Mouse (Mus musculus) cerebellum, adult 8-10 months (tissue): ENCODE data around the gene Cacfd1.

Source experiments
- DNase-seq: peaks from one replicate; pipeline ENCODE4 v3.0.0; 2022

Cacfd1 gene

DNA sequence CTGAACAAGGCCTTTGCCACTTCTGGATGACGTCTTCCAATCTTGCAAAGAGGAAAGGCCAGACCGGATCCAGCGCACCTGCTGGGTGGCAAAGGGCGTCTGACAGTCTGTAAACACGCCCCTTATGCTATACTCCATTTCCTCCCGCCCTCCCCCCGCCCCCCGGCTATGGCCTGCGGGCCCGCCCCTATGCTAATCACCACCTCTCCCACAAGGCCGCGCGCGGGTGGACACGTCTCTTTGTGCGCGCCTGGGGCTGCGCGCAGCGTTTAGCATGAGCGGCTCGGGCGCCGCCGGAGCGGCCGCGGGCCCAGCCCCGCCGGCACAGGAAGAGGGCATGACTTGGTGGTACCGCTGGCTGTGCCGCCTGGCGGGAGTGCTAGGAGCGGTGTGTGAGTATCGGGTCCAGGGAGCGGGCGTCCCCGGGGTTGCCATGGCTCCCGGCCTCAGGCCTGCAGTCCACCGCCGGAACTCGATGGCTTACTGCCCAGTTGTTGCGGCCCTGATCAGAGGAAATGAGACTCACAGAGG lies at the start of gene Cacfd1:
Cacfd1 (plus strand) TSS at position 213 of the 531 bp plus-strand sequence.
- DNase-seq: peak; percentile 84

DNA sequence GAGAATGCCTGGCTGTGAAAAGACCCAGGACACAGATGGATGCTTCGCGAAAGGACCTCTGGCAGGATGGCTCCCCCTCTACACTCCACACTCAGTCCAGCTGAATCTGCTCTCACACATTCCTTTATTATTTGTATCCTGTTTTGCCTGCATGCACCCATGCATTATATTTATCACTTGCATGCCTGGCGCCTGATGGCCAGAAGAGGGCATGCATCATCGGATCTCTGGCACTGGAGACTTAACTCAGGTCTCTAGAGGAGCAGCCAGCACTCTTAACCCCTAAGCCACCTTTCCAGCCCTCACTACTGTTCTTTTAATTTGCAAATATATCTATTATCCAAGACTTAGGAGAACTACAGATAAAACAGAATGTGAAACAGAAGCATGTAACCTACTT lies 49.0 kb upstream of the Cacfd1 start:
- DNase-seq: no peak

DNA sequence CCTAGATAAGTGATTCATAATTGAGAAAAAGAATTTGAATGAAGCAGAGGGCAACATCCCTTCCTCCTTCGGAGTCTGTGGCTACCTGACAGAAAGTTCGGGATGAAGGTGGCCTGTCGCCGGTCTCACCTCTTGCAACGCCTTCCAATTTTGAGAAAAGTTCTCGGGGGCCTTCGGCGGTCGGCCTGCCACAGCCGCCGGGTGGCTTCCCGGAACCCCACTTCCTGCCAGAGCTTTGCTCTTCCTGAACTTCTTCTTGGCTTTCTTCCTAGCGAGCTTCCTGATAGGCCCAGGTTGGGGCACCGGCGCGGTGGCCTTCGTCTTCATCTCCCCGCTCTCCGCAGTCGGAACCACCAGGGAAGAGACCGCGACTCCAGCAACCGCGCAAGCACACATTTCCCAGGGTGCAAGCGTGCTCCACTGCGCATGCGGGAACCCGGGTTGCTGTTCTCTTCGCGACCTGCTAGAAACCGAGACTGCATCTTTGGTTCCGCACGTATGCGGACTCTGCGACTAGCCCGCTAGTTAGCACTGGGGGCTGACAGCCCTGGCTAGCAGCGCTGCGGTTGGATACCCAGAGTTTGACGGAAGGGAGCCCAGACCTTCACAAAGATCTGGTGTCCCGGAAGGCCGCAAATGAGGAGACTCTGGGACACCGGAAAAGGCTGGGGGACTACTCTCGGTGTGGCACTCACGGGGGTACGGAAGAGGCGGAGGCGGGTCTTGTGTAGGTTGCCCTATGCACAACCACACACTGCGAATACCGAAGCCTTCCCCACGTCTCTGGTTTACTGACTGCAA lies 45.6 kb upstream of the Cacfd1 start, which contains the start of gene Rexo4:
Rexo4 (minus strand) TSS at position 464 of the 801 bp plus-strand sequence.
- peak; percentile 96 for DNase-seq

DNA sequence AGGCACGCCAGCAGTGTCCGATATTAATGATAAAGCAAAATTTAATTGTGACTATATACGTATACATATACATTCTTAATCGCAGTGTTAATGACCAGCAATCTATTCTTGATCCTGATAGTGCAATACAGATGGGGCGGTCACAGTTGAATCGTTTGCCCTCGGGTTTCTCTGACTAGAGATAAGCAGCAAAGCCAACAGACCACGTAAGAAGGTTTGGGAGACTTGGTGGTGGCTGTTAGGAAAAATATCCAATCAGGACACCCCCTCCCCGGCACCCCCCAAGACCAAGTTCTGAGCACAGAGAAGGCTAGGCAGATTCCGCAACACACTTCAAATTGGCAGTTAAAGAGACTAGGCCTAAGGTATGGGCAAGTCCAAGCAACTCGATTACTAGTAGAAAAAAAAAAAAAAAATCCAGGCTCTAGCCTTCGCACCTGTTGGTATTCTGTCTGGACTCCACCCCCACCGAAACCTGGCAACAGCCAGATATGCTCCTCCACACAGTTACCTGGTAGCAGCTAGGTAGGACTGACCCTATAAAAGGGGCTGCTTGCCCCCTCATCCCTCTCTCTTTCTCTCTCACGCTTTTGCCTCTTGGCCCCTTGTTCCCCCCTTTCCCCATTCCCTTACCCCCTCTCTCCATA lies 44.9 kb upstream of the Cacfd1 start:
- DNase-seq: no peak

DNA sequence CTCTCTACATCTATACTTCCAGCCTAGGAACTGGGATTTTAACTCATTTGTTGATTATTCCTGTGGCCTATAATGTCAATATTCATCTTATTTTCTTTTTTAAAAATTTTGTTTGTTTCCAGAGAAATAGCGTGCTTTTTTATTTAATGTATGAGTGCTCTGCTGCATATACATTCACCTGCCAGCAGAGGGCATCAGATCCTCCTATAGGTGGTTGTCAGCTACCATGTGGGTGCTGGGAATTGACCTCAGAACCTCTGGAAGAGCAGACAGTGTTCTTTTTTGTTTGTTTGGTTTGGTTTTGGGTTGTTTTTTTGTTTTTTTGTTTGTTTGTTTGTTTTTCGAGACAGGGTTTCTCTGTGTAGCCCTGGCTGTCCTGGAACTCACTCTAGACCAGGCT lies 42.5 kb upstream of the Cacfd1 start:
- no peak for DNase-seq

DNA sequence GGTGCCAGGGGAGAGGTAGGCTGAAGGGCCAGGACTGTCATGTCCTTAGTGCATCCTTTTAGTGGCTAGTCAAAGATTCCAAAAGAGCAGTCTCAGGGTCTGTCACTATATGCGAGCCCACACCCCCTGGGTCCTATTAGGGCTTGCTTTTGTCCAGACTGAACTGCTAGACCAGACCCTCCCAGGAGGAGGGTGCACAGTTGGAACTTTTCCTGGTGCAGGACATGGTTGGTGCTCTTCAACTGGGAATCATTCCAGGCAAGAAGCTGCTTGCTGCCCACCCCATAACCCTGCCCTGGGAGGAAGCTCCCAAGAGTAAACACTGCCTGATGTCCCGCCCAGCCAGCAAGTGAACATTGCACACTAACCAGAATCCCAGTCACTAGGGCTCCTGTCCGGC lies 36.6 kb upstream of the Cacfd1 start, which contains the start of gene Adamts13:
Adamts13 (plus strand) TSS at position 301 of the 400 bp plus-strand sequence.
- DNase-seq: no peak

DNA sequence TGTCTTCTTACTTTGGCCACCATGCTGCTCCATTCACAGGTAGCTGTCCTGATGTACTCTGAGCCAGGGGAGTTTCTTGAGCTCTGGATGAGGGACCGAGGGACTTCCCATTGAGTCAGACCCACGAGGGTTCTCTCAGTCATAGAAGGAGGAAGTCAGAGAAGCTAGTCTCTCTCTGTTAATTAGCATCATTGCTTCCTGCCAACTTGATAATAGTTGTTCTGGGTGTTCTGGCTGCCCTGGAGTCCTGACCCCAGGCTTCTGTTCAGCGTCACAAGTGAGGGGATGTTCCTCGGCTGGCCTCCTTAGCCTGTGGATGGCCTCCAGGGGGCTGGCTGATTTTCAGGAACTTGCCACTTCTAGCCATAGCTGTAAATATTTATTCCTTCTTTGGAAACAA lies 35.8 kb upstream of the Cacfd1 start:
- DNase-seq: no peak

DNA sequence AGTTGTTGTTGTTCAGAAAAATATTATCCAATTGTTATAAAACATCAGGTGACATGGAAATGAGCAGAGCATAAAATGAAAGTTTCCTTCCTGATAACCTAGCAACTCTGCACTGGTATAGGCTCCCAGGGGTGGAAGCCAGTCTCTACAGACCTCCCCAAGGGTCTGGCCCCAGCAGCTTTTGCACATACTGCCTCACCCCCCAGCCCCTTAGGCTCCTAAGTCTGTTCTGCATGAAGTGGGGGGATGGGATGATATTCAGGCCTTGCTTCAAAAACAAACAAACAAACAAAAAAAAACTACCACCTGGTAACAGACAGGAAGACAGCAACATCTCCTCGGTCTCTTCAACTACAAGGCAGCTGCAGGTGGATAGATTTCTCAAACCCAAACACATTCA lies 29.4 kb upstream of the Cacfd1 start:
- DNase-seq: no peak

DNA sequence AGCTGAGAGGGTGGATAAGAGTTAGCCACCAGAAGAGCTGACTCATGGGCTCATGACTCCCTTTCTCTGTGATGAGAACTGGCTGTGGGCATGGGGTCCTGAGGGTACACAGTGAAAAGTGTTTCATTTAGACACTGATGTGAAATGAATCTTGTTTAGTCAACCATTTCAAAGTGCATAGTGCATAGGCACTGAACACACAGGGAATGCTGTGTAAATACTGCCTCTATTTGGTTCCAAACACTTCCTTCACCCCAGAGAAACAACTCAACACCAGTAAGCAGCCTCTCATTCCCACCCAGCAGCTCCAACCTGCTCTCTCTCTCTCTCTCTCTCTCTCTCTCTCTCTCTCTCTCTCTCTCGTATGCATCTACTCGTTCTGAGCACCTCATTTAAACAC lies 25.5 kb upstream of the Cacfd1 start:
- no peak for DNase-seq

DNA sequence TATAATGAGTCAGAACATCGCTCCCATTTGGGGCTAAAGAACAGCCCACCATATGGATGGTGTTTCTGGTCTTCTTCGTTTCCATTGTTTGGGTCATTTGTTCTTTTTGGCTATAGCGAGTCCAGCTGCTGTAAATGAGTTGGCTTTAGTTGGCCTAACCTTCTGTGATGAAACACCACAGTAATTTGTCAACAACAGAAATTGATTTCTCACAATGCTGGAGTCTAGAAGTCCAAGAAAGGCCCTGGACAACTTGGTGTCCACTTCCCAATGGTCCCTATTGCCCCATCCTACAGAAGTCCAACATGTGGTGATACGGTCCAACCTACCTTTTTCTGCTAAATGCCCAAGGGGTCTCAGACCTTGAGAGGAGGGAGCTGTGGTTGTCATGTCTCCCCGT lies 25.1 kb upstream of the Cacfd1 start:
- DNase-seq: no peak

DNA sequence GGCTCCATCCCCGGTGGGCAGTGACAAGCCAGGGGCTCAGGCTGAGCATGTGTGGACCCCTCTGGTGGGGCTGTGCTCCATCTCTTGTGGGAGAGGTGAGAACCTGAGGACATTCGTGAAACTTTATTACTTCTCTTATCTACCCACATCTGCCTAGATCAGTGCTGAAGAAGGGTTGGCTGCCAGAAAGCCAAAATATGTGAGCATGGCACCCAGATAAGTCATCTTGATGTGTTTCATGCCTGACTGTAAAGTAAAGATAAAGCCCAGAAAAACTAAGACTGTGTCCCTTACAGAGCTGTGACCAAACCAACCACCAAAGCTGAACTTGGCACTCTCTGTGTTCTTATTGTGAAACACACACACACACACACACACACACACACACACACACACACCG lies 15.8 kb upstream of the Cacfd1 start:
- no peak for DNase-seq

DNA sequence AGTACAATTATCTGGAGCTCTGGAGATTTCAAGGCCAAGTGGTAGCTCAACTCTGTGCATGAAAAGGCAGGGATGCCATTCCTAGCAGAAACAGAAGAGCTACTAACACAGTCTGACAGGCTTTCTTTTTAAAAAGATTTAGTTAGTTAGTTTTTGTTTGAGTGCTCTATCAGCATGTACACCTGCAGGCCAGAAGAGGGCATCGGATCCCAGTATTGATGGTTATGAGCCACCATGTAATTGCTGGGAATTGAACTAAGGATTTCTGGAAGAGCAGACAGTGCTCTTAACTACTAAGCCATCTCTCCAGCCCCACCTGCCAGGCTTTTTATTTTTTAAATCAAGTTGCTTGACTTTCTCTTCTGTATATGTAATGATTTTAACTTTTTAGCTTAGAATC lies 12.2 kb upstream of the Cacfd1 start:
- no peak for DNase-seq

DNA sequence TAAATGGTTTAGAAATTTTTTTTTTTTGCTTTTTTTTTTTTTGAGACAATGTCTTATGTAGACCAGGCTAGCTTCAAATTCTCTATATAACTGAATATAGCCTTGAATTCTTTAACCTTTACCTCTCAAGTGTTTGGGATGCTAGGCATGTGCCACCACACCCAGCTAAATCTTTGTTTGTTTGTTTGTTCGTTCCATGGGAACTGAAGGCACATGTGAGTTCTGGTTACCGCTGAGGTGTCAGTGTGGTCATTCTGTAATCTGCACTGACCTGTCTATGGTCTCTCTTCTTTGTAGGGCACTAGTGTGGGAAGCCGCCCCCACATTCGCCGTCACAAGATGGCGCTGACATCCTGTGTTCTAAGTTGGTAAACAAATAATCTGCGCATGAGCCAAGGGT lies 11.7 kb upstream of the Cacfd1 start:
- no peak for DNase-seq

DNA sequence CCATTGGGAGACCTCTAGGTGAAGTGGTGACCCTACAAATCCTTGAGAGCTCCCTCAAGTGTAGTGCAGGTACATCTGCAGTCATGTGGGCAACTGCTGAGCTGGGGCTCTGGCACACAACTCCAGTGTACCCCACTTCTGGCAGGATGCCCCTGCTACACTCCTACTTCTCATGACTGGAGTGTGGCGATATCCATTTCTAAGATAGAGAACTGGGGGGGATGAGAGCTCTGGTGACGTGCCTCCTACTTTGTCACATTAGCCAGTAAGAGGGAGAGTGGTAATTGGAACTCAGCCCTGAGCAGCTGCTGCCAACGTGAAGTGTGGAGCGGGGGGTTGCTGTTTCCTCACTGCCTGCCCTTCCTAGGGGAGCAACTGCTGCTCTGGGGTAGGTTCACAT lies 3.5 kb upstream of the Cacfd1 start:
- no peak for DNase-seq

DNA sequence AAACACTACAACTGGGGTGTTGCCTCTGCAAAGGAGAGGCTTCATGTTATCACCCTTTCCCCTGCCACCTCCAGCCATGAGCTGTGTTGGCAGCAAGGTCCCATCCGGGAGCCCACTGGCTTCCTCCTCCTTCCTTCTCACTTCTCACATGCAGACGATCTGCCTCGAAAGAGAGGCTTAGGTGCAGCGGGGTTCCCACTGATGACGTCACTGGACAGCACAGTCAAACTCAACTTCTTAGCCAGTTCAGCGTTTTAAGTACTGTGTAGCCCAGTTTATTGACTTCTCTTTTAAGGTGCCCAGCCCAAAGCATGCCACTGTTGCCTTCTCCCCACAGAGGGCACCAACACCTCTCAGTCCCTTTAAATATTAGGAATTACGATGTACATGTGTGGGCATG lies 2.0 kb upstream of the Cacfd1 start:
- DNase-seq: peak; percentile 4

DNA sequence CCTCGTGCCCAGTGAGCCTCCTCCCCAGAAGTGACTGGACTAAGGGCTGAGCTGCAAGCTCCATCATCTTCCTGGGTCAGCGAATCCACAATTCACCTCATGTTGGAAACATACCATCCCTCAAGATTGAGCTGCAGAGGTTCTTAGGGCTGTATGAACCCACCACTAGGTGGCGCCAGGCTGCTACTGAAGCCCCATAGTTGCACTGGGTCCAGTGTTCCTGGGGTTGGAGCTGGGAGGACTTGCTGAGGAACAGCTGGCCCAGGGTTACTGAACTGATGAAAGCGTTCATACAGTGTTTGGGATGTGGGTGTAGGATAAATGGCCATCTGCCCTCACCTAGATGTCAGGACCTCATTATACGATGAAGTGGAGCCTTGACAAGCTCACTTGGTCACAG lies 8.1 kb downstream of the Cacfd1 start:
- DNase-seq: peak; percentile 72

DNA sequence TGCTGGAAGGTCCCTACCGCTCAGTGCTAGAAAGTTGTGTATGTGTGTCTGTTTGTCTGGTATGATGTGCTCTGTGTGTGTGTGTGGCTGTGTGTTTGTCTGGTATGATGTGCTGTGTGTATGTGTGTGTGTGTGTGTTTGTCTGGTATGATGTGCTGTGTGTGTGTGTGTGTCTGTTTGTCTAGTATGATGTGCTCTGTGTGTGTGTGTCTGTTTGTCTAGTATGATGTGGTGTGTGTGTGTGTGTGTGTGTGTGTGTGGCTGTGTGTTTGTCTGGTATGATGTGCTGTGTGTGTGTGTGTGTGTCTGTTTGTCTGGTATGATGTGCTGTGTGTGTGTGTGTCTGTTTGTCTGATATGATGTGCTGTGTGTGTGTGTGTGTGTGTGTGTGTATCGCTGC lies 9.8 kb downstream of the Cacfd1 start:
- no peak for DNase-seq

DNA sequence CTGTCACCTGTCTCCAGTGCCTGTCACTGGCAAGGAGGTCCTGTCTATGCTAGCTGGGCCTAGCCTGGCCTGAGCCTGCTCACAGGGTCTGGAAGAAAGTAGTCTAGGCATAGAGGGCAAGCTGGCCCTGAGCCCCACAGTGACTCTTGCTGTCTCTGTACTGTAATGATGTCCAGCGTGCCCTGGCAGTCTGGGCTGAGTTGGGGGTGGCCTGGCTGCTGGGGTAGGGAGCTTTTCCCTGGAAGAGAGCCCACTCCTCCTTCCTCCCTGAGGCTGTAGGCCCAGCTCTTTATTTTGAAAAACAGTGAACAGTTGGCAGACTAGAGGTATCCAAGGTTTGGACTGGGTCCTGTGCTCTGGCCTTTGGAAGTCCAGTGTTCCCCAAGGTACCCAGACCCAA lies 11.4 kb downstream of the Cacfd1 start:
- DNase-seq: no peak

DNA sequence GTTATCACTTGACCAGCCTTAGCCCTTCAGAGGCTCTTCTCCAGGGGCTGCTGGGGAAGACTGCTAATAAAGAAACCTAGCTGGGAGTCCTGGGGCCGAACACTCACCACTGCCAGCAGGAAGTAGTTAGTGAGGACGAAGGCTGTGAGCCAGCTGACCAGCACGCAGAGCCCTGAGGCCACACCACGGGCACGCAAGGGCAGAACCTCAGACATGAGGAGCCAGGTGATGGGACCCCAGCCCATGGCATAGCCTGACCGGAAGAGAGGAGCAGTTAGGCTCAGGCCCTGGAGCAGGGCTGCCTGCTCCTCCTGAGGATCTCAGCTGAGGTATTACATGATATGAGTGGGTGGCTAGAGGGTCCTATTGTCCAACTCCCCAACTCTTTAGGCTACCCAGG lies 12.9 kb downstream of the Cacfd1 start:
- no peak for DNase-seq

DNA sequence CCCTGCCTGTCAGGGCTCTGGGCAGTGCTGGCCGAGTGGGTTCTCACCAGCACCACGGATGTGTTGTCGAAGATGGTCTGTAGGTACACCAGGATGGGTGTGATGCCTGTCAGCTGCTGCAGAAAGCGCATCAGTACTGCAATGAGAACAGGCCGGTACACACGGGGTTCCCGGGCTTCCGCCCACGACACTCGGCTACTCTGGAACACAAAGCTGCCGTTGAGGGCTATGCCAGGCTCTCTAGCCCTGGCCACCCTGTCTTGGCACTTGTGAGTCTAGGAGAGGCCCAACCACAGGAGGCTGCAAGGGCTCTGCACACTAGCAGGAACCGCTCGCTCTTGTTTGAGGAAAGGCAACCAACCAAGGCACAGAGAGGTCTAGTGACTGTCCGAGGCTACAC lies 14.4 kb downstream of the Cacfd1 start:
- no peak for DNase-seq

DNA sequence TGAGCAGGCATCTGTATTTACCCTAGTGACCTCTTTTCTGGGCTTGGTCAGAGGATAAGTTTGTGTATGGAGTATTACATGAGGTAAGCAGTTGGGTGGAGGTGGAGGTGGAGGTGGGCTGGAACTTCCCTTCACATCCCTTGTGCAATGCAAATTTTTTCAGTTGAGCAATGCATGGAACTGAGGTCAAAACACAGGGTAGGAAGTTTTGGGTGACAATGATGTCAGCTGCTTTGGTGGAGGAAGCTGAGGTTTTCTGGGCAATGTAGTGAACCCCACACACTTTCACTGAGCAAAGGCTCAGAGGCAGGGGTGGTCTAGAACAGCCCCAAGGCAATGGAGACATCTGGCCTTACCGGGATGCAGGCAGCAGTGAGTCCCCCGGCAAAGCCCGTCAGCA lies 15.8 kb downstream of the Cacfd1 start:
- DNase-seq: no peak

DNA sequence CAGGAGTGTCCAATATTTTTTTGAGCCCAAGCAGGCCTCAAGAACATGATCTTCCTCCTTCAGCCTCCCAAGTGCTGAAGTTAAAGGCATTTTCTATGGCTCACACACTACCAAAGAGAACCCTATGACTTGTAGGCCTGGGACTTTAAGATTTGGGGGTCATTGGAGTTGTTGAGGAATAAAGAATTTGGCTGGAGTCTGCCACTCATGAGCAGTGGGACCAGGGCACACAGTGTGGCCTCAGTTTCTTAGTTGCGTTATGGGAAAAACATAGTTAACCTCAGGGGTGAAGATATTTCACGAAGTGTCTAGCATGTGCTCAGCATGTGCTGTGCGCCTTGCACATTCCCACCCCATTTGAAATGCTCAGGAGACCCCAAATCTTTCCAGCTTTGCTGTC lies 16.6 kb downstream of the Cacfd1 start:
- DNase-seq: no peak

DNA sequence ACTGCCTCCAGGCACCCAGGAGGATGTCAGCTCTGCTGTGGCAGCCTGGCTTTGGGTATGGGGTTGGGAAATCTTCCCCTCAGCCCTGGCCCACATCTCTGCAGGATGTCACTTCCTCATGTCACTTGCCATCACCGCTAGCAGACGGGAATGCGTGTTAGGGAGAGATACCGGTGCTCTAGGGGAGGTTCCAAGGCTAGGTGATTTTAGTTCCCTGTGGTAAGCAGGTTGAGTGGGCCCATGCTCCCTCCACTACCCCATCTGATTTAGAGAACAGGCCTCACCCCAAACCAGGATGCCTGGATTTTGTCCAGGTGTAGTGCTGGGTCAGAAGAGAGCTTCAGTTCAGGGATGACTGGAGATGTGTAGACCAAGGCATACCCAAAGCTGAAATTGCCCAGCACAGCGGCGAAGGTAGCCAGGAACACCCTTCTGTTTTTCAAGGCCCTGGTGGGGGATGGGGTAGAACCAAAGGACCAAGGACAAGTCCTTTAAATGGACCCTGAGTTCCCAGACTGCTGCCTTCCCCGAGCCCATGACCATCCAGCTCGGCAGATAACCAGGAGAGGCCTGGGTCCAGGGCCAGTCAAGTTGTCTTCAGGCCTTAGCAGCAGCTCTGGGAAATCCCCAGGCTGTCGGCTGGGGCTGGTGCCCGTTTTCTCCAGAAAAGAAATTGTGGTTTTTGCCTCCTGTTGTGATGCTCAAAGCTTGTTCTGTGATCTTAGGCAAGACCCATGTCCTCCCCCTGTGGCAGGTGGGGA lies 17.3 kb downstream of the Cacfd1 start:
- peak; percentile 32 for DNase-seq
